Mouse (Mus musculus): Measurements from ENCODE around the gene Akr1e1. TPM values are rescaled to one million over a fixed set of nuclear protein-coding genes. Genes with fewer than 3 reads are reported as not detected.
"Not testable (repeated sequence)": the region's sequence is repeated elsewhere in the genome, so short reads cannot be mapped to it uniquely, and the experiment has no call there.

Gene Akr1e1
- 36.4 and 39.5 TPM in 2 replicates for polyA plus RNA-seq (2015; fragmentation: Nextera tagmentation; extraction: Ambion mirVana)

DNA sequence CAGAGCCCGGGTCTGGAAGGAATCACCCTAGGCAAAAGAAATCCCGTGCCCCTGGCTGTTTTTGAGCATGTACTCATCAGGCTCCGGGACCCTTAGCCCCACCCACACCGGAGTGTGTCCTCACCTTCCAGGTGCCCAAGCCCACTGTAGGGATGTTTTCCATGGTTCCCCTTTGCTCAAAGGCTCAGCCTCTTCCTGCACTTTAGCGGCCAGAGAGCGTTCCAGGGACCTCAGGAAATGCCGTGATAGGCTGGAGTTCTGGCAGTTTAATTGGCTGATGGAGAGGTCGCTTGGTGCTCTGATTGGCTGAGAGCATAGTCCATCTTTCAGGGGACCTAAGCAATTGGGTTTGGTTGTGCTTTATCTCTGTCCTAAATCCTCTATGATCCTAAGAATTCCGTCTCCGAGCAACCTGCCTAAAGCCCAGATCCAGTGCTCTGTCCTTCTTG, at the start of gene Akr1e1:
Gene Akr1e1, minus strand, starts transcription at position 214 of the 449 bp plus-strand sequence.
- peak within 1 kb of the TSS; percentile 70 for H3K4me2 ChIP-seq
- peak; percentile 100 for ATAC-seq (ENCODE audit: low FRiP score)
- H3K4me1 ChIP-seq: no peaks in the 10 kb centered on the region
- H3K27me3 ChIP-seq (replicated peaks): 0 out of 2 replicates have a peak, but pooled peaks cover 3% of the 10 kb centered on the region
- peak within 1 kb of the TSS; percentile 65 for H3K4me3 ChIP-seq (replicated peaks)
- no peaks in the 10 kb centered on the region for H3K9me3 ChIP-seq (replicated peaks)
- H3K36me3 ChIP-seq: no peaks in the 10 kb centered on the region
- 3% methylated on average over 10 of the region's 10 CpGs for WGBS
- peak within 1 kb of the TSS; percentile 70 for H3K9ac ChIP-seq (replicated peaks)
- peak within 1 kb of the TSS; percentile 82 for H3K27ac ChIP-seq (replicated peaks)

DNA sequence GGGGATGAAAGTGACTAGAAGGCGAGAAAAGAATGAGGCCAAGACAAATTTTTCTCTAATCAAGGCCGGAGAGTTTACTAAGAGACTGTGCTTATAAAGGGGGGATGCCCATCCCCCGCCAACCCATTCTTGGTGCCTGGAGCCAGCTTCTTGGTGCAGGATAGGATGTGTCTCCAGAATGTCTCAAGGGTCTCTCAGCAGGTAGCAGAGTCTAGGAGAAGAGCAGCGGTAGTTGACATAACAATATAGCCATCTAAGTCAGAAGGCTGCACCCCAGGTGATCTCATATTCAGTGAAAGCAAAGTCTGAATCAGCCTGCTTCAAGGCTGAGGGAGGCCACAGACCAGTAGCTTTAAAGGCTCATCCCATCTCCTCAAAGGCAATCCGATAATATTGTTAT, 49.4 kb upstream of the Akr1e1 start:
- no peak overlapping the region for H3K4me3 ChIP-seq (replicated peaks)
- H3K27ac ChIP-seq (replicated peaks): no peak overlapping the region
- H3K4me2 ChIP-seq: no peak overlapping the region
- ATAC-seq (ENCODE audit: low FRiP score): no peak
- 90% methylated on average over 5 of the region's 5 CpGs for WGBS
- H3K36me3 ChIP-seq: no peaks in the 10 kb centered on the region
- no peak overlapping the region for H3K9ac ChIP-seq (replicated peaks)
- H3K9me3 ChIP-seq (replicated peaks): no peaks in the 10 kb centered on the region
- H3K27me3 ChIP-seq (replicated peaks): no peaks in the 10 kb centered on the region
- H3K4me1 ChIP-seq: peaks cover 4% of the 10 kb centered on the region; the same call in 1 of the 2 replicates

GRCm38 (mm10) chr13:4656277-4657146, 47.5 kb upstream of the Akr1e1 start:
- H3K9me3 ChIP-seq (replicated peaks): no peaks in the 10 kb centered on the region
- ATAC-seq (ENCODE audit: low FRiP score): no peak
- no peaks in the 10 kb centered on the region for H3K36me3 ChIP-seq
- H3K4me3 ChIP-seq (replicated peaks): no peak overlapping the region
- H3K4me1 ChIP-seq: no peaks in the 10 kb centered on the region
- 80% methylated on average over 16 of the region's 16 CpGs for WGBS
- no peak overlapping the region for H3K4me2 ChIP-seq
- H3K27me3 ChIP-seq (replicated peaks): no peaks in the 10 kb centered on the region
- H3K27ac ChIP-seq (replicated peaks): no peak overlapping the region
- no peak overlapping the region for H3K9ac ChIP-seq (replicated peaks)

DNA sequence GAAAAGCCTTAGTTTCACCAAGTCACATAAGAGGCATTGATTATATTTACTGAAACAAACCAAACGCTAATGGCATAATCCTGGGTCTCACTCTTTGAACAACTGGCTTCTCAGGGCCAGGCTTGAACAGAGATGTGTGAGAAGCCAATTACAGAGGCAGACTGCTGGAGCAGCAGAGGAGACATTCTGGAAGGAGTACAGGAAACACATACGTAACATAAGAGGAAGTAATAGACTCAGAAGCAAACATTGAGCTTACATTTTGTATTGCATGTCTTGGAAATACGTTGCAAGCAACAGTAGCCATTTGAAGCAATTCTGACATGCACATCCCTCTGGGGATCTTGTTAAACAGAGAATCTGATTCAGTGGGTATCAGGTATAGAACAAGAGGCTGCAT, 41.2 kb upstream of the Akr1e1 start:
- no peak for ATAC-seq (ENCODE audit: low FRiP score)
- no peak overlapping the region for H3K27ac ChIP-seq (replicated peaks)
- no peaks in the 10 kb centered on the region for H3K36me3 ChIP-seq
- H3K4me2 ChIP-seq: no peak overlapping the region
- no peak overlapping the region for H3K4me3 ChIP-seq (replicated peaks)
- no peaks in the 10 kb centered on the region for H3K27me3 ChIP-seq (replicated peaks)
- no peaks in the 10 kb centered on the region for H3K9me3 ChIP-seq (replicated peaks)
- no peak overlapping the region for H3K9ac ChIP-seq (replicated peaks)
- no peaks in the 10 kb centered on the region for H3K4me1 ChIP-seq
- 78% methylated on average over 3 of the region's 3 CpGs for WGBS

DNA sequence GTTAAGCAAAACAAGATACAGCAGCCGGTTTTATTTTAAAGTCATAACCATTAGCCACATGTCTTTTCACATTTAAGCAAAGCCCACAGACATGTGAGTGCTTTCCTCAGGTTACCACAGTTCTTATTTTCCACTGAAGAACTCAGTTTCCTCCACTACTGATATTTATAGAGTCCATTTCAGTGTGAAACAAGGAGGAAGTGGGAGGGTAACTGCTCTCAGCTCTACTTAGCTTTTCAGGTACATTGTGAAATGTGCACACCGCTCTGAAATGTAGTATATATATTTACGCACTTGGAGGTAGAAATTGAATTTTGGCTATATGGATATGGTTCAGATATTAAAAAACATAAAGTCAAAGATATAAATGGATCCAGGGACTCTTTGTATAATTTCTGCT, 36.3 kb upstream of the Akr1e1 start:
- H3K4me3 ChIP-seq (replicated peaks): no peak overlapping the region
- no peaks in the 10 kb centered on the region for H3K27me3 ChIP-seq (replicated peaks)
- no peak overlapping the region for H3K4me2 ChIP-seq
- no peak overlapping the region for H3K9ac ChIP-seq (replicated peaks)
- no peaks in the 10 kb centered on the region for H3K4me1 ChIP-seq
- no peak for ATAC-seq (ENCODE audit: low FRiP score)
- H3K27ac ChIP-seq (replicated peaks): no peak overlapping the region
- H3K9me3 ChIP-seq (replicated peaks): no peaks in the 10 kb centered on the region
- WGBS: 91% methylated on average over 3 of the region's 3 CpGs
- H3K36me3 ChIP-seq: no peaks in the 10 kb centered on the region

GRCm38 (mm10) chr13:4610902-4611301, 1.9 kb upstream of the Akr1e1 start:
- Histone ChIP-seq H3K9me3 (replicated peaks) (no peaks in the 10 kb centered on the region), H3K4me2 (no peak overlapping the region), H3K9ac (replicated peaks) (no peak overlapping the region)

GRCm38 (mm10) chr13:4608530-4608929, 444 bp downstream of the Akr1e1 start:
- H3K9me3 ChIP-seq (replicated peaks): no peaks in the 10 kb centered on the region
- peaks cover 3% of the 10 kb centered on the region; the same call in 1 of the 2 replicates for H3K36me3 ChIP-seq
- H3K27me3 ChIP-seq (replicated peaks): 0 out of 2 replicates have a peak, but pooled peaks cover 3% of the 10 kb centered on the region
- H3K4me3 ChIP-seq (replicated peaks): peak overlapping the region; percentile 65
- H3K27ac ChIP-seq (replicated peaks): peak overlapping the region; percentile 82
- peak overlapping the region; percentile 70 for H3K4me2 ChIP-seq
- peak; percentile 43 for ATAC-seq (ENCODE audit: low FRiP score)
- no peaks in the 10 kb centered on the region for H3K4me1 ChIP-seq
- WGBS: 21% methylated on average over 9 of the region's 9 CpGs
- peak overlapping the region; percentile 70 for H3K9ac ChIP-seq (replicated peaks)

More at GRCm38 (mm10) chr13:4610902-4611301, 1.9 kb upstream of the Akr1e1 start:
- H3K27me3 ChIP-seq (replicated peaks): 0 out of 2 replicates have a peak, but pooled peaks cover 3% of the 10 kb centered on the region
- no peak overlapping the region for H3K27ac ChIP-seq (replicated peaks)
- ATAC-seq (ENCODE audit: low FRiP score): no peak
- no peaks in the 10 kb centered on the region for H3K36me3 ChIP-seq
- no peak overlapping the region for H3K4me3 ChIP-seq (replicated peaks)
- H3K4me1 ChIP-seq: no peaks in the 10 kb centered on the region

- H3K36me3 ChIP-seq: peaks cover 3% of the 10 kb centered on the region; the same call in 1 of the 2 replicates
- WGBS: 90% methylated on average over 4 of the region's 4 CpGs
- no peak overlapping the region for H3K4me2 ChIP-seq
- H3K27me3 ChIP-seq (replicated peaks): no peaks in the 10 kb centered on the region
- H3K9ac ChIP-seq (replicated peaks): no peak overlapping the region
- H3K4me1 ChIP-seq: no peaks in the 10 kb centered on the region
- H3K4me3 ChIP-seq (replicated peaks): no peak overlapping the region
- ATAC-seq (ENCODE audit: low FRiP score): no peak
- no peaks in the 10 kb centered on the region for H3K9me3 ChIP-seq (replicated peaks)
- no peak overlapping the region for H3K27ac ChIP-seq (replicated peaks)
Observed at GRCm38 (mm10) chr13:4606821-4607220, 2.2 kb downstream of the Akr1e1 start.

DNA sequence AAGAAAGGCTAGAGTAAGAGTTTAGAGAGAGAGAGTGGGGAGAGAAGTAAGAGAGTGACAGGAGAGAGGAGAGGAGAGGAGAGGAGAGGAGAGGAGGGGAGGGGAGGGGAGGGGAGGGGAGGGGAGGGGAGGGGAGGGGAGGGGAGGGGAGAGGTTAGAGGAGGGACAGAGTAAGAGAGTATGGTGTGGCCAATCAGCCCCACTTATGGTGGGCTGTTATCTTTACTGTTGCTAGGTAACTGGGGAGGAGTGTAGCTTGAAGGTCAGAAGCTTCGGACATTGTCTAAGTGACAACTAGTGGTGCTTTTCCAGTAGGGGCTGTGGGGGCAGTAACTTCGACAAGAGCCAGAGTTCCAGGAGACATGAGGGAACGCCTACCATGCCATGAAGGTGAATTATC, 5.5 kb downstream of the Akr1e1 start:
- WGBS: 55% methylated on average over 3 of the region's 3 CpGs

DNA sequence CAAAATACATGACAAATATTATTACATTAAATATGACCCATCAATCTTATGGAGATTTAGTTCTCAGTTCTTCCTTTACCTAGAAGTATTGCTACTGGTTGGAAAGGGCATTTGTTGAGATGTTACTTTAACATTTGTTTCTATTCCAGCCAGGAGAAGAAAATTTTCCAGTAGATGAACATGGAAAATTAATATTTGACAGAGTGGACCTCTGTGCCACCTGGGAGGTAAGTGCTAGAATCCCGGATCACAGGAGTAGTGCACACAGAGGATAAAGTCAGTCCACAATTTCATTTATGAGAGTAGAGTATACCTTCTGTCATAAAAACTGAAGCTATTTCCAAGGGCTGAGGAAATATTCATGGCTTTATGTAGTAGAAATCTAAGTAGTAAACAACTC, 32.1 kb downstream of the Akr1e1 start:
- Histone ChIP-seq H3K9ac (replicated peaks) (no peak overlapping the region), H3K36me3 (no peaks in the 10 kb centered on the region), H3K9me3 (replicated peaks) (no peaks in the 10 kb centered on the region), H3K27me3 (replicated peaks) (no peaks in the 10 kb centered on the region), H3K27ac (replicated peaks) (no peak overlapping the region), H3K4me3 (replicated peaks) (no peak overlapping the region), H3K4me2 (no peak overlapping the region), H3K4me1 (no peaks in the 10 kb centered on the region)
- ATAC-seq (ENCODE audit: low FRiP score): no peak
- 87% methylated on average over 1 of the region's 1 CpGs for WGBS

More for the DNA sequence above, 5.5 kb downstream of the Akr1e1 start:
- not testable (repeated sequence) for H3K27ac ChIP-seq (replicated peaks); ATAC-seq (ENCODE audit: low FRiP score); H3K27me3 ChIP-seq (replicated peaks); H3K4me1 ChIP-seq; H3K9me3 ChIP-seq (replicated peaks); H3K4me2 ChIP-seq; H3K9ac ChIP-seq (replicated peaks); H3K4me3 ChIP-seq (replicated peaks)
- H3K36me3 ChIP-seq: peaks cover 23% of the 10 kb centered on the region

DNA sequence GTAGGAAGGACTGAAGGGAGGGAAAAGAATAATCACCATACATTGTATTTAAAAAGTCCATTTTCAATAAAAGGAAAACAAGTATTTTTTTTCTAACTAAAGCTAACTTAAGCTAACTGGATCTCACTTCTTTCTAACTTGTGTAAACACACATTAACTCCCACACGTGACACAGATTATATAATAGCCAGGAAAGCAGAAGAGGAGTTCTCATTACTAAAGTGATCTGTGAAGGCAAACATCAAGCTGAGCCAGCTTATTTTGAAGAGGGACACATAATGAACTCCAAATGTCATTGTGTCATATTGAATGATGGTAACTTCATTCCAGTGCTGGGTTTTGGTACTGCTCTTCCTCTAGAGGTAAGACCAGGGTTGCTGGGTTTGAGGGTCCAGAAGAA, 35.1 kb downstream of the Akr1e1 start, which contains the start of gene Akr1c21:
Gene Akr1c21, plus strand, starts transcription at position 205 of the 400 bp plus-strand sequence.
- H3K9me3 ChIP-seq (replicated peaks): no peaks in the 10 kb centered on the region
- H3K36me3 ChIP-seq: no peaks in the 10 kb centered on the region
- ATAC-seq (ENCODE audit: low FRiP score): no peak
- no peak within 1 kb of the TSS for H3K4me2 ChIP-seq
- no peaks in the 10 kb centered on the region for H3K27me3 ChIP-seq (replicated peaks)
- WGBS: 83% methylated on average over 1 of the region's 1 CpGs
- no peaks in the 10 kb centered on the region for H3K4me1 ChIP-seq
- H3K27ac ChIP-seq (replicated peaks): no peak within 1 kb of the TSS
- H3K4me3 ChIP-seq (replicated peaks): no peak within 1 kb of the TSS
- no peak within 1 kb of the TSS for H3K9ac ChIP-seq (replicated peaks)

- Histone ChIP-seq H3K9me3 (replicated peaks) (no peaks in the 10 kb centered on the region), H3K36me3 (no peaks in the 10 kb centered on the region), H3K4me2 (no peak overlapping the region), H3K4me3 (replicated peaks) (no peak overlapping the region), H3K9ac (replicated peaks) (no peak overlapping the region), H3K27me3 (replicated peaks) (no peaks in the 10 kb centered on the region), H3K27ac (replicated peaks) (no peak overlapping the region), H3K4me1 (no peaks in the 10 kb centered on the region)
- no peak for ATAC-seq (ENCODE audit: low FRiP score)
- WGBS: 79% methylated on average over 2 of the region's 2 CpGs
Observed at GRCm38 (mm10) chr13:4565996-4566395, 43.0 kb downstream of the Akr1e1 start.

Measured in neural tube, embryonic 15.5 days (tissue).